Mouse (Mus musculus) midbrain, embryonic 13.5 days (tissue): Measurements from ENCODE around the gene Lpar2. TPM values are rescaled to one million over a fixed set of nuclear protein-coding genes. Genes with fewer than 3 reads are reported as not detected.

Source experiments
- ATAC-seq: fragments of 200-750 bp; cut with Nextera tagmentation; 2 replicates; pipeline ENCODE4 v1.8.0; 2017; ENCODE audit warnings: mild to moderate bottlenecking, moderate TSS enrichment, moderate library complexity
- H3K27ac ChIP-seq: fragments of 300-500 bp; sonication (generic); 2 replicates; pipeline ENCODE4 v1.5.1; 2015; ENCODE audit warnings: inconsistent platforms, mild to moderate bottlenecking, moderate library complexity
- H3K27me3 ChIP-seq: fragments of 300-500 bp; sonication (generic); 2 replicates; pipeline ENCODE4 v1.6.1; 2015; ENCODE audit warnings: mild to moderate bottlenecking, inconsistent platforms
- H3K36me3 ChIP-seq: fragments of 300-500 bp; sonication (generic); 2 replicates; pipeline ENCODE4 v1.6.1; 2015; ENCODE audit warnings: mild to moderate bottlenecking, inconsistent platforms
- H3K4me1 ChIP-seq: fragments of 300-500 bp; sonication (generic); replicated peaks from 2 replicates; pipeline ENCODE4 v1.6.1; 2015; ENCODE audit warnings: inconsistent platforms
- H3K4me2 ChIP-seq: fragments of 300-500 bp; sonication (generic); replicated peaks from 2 replicates; pipeline ENCODE4 v1.6.1; 2015; ENCODE audit warnings: moderate library complexity, mild to moderate bottlenecking, inconsistent platforms
- H3K4me3 ChIP-seq: fragments of 300-500 bp; sonication (generic); replicated peaks from 2 replicates; pipeline ENCODE4 v1.5.1; 2015; ENCODE audit warnings: mild to moderate bottlenecking, inconsistent platforms
- H3K9ac ChIP-seq: fragments of 300-500 bp; sonication (generic); replicated peaks from 2 replicates; pipeline ENCODE4 v1.6.1; 2015; ENCODE audit warnings: mild to moderate bottlenecking, inconsistent platforms
- H3K9me3 ChIP-seq: fragments of 300-500 bp; sonication (generic); 2 replicates; pipeline ENCODE4 v1.6.1; 2016; ENCODE audit warnings: mild to moderate bottlenecking, inconsistent platforms
- WGBS: fragments of 180-500 bp; shearing (Covaris S2); methylation state at CpG from one replicate; pipeline ENCODE4 v1.1.7; 2015; 5-methylcytosine and 5-hydroxymethylcytosine counted together
- polyA plus RNA-seq: library from polyadenylated mRNA; unstranded; fragments of >200 nt; fragmentation: Nextera tagmentation; extraction: Ambion mirVana; gene quantifications from 2 replicates; pipeline ENCODE4 v1.2.1, GENCODE M21; 2015

The Lpar2 gene
- polyA plus RNA-seq, 1 experiment from 2014 or later, result 0.58 TPM

DNA sequence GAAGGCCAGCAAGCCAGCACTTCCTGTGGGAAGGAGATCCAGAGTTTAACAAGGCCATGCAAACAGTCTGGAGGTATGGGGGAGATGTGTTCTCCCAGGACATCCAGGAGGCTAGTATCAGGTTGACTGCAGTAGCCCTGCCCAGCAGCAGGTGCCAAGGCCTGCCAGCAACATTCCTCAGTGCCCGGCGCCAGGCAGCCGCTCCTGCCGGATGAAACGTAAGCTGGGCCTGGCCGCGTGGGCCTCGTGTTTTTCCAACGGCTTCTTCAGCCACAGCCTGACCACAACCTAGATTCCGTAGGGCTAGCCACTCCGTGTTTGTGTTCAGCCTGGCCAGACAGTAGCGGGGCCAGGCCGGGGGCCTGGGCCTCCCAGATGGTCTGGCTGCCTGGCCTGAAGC lies 52.4 kb downstream of the Lpar2 start:
- H3K9me3 ChIP-seq, result no peaks in the 10 kb centered on the region
- H3K4me1 ChIP-seq, result no peaks in the 10 kb centered on the region
- no peak overlapping the region for H3K4me2 ChIP-seq
- ATAC-seq, result no peak
- 90% methylated on average over 13 of the region's 13 CpGs for WGBS
- no peak overlapping the region for H3K4me3 ChIP-seq
- H3K27ac ChIP-seq, result no peak overlapping the region
- no peak overlapping the region for H3K9ac ChIP-seq
- peaks cover 32% of the 10 kb centered on the region for H3K36me3 ChIP-seq
- peaks cover 19% of the 10 kb centered on the region for H3K27me3 ChIP-seq

GRCm38 (mm10) chr8:69876097-69876496 lies 53.9 kb downstream of the Lpar2 start:
- Histone ChIP-seq H3K27ac (no peak overlapping the region), H3K36me3 (peaks cover 21% of the 10 kb centered on the region), H3K27me3 (peaks cover 33% of the 10 kb centered on the region), H3K4me3 (no peak overlapping the region), H3K4me2 (no peak overlapping the region), H3K9me3 (no peaks in the 10 kb centered on the region), H3K9ac (no peak overlapping the region), H3K4me1 (peaks cover 5% of the 10 kb centered on the region; the same call in 1 of the 2 replicates)
- 43% methylated on average over 10 of the region's 10 CpGs for WGBS
- ATAC-seq, result no peak

- H3K27me3 ChIP-seq, result peaks cover 42% of the 10 kb centered on the region
- no peaks in the 10 kb centered on the region for H3K9me3 ChIP-seq
- WGBS, result 80% methylated on average over 10 of the region's 10 CpGs
Observed at GRCm38 (mm10) chr8:69876967-69877366, 54.7 kb downstream of the Lpar2 start.

GRCm38 (mm10) chr8:69877396-69877795 lies 55.2 kb downstream of the Lpar2 start:
- WGBS, result 84% methylated on average over 4 of the region's 4 CpGs
- Histone ChIP-seq H3K27ac (no peak overlapping the region), H3K36me3 (peaks cover 8% of the 10 kb centered on the region), H3K9me3 (no peaks in the 10 kb centered on the region), H3K4me3 (no peak overlapping the region), H3K27me3 (peaks cover 46% of the 10 kb centered on the region), H3K9ac (no peak overlapping the region), H3K4me1 (peaks cover 17% of the 10 kb centered on the region), H3K4me2 (no peak overlapping the region)
- ATAC-seq, result no peak

More at GRCm38 (mm10) chr8:69876967-69877366, 54.7 kb downstream of the Lpar2 start:
- Histone ChIP-seq H3K36me3 (peaks cover 12% of the 10 kb centered on the region), H3K27ac (no peak overlapping the region), H3K4me3 (no peak overlapping the region), H3K9ac (no peak overlapping the region), H3K4me2 (no peak overlapping the region), H3K4me1 (peaks cover 13% of the 10 kb centered on the region)
- ATAC-seq, result no peak

GRCm38 (mm10) chr8:69877992-69878391 lies 55.8 kb downstream of the Lpar2 start:
- Histone ChIP-seq H3K9ac (no peak overlapping the region), H3K4me3 (no peak overlapping the region), H3K27ac (no peak overlapping the region), H3K9me3 (no peaks in the 10 kb centered on the region), H3K4me2 (no peak overlapping the region), H3K4me1 (peaks cover 19% of the 10 kb centered on the region), H3K36me3 (0 out of 2 replicates have a peak, but pooled peaks cover 2% of the 10 kb centered on the region), H3K27me3 (peaks cover 52% of the 10 kb centered on the region)
- no peak for ATAC-seq
- WGBS, result 60% methylated on average over 3 of the region's 3 CpGs

DNA sequence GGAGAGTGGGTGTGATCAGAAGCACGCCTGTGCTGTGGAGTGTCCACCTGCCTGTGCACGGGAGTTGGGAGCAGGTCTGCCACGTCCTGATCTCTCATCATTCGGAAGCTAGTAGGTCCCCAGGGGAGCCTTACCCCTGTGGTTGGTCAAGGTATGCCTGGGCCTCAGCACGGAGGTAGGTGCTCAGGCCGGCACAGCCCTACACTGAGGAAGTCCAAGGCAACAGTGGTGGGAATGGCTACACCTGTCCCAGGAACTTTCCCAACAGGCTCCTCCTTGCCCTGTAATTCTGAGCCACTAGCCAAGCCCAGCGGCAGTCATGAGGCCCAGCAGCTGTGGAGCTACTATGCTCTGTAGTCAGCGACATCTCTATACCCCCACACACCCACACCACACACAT lies 57.4 kb downstream of the Lpar2 start:
- Histone ChIP-seq H3K4me2 (no peak overlapping the region), H3K9me3 (no peaks in the 10 kb centered on the region), H3K4me1 (peaks cover 19% of the 10 kb centered on the region), H3K4me3 (no peak overlapping the region), H3K36me3 (no peaks in the 10 kb centered on the region), H3K27ac (no peak overlapping the region), H3K9ac (no peak overlapping the region), H3K27me3 (peaks cover 69% of the 10 kb centered on the region)
- no peak for ATAC-seq
- 65% methylated on average over 8 of the region's 8 CpGs for WGBS

Other genes starting within 250 kb of the Lpar2 start
- gene Zfp868, start 196.9 kb upstream of the Lpar2 start, polyA plus RNA-seq, result 48.6 and 50.8 TPM in 2 replicates
- gene Zfp964, start 167.9 kb upstream of the Lpar2 start, polyA plus RNA-seq, result 2.3 and 2.4 TPM in 2 replicates
- gene Zfp869, start 111.7 kb upstream of the Lpar2 start, polyA plus RNA-seq, result 28.4 and 28.8 TPM in 2 replicates
- 9.2 and 10.2 TPM in 2 replicates for gene Zfp963, start 72.5 kb upstream of the Lpar2 start, polyA plus RNA-seq
- gene Gm20422, start 47.5 kb upstream of the Lpar2 start, polyA plus RNA-seq, result 0.24 and 1.1 TPM in 2 replicates
- gene Atp13a1, start 31.3 kb upstream of the Lpar2 start, polyA plus RNA-seq, result 46.6 and 49.0 TPM in 2 replicates
- gene Zfp866, start 31.3 kb upstream of the Lpar2 start, polyA plus RNA-seq, result 49.1 and 51.7 TPM in 2 replicates
- gene Gmip, start 13.8 kb upstream of the Lpar2 start, polyA plus RNA-seq, result 31.8 and 37.0 TPM in 2 replicates
- gene Pbx4, start 10.1 kb downstream of the Lpar2 start, polyA plus RNA-seq, result 59.2 and 65.0 TPM in 2 replicates
- 2.1 TPM in 2 replicates for gene Cilp2, start 65.3 kb downstream of the Lpar2 start, polyA plus RNA-seq
- gene Tssk6, start 79.8 kb downstream of the Lpar2 start, polyA plus RNA-seq, result 3.7 and 4.1 TPM in 2 replicates
- 174 and 181 TPM in 2 replicates for gene Ndufa13, start 80.1 kb downstream of the Lpar2 start, polyA plus RNA-seq
- 9.1 and 10.8 TPM in 2 replicates for gene Yjefn3, start 80.3 kb downstream of the Lpar2 start, polyA plus RNA-seq
- gene Gatad2a, start 174.0 kb downstream of the Lpar2 start, polyA plus RNA-seq, result 26.0 and 27.7 TPM in 2 replicates
- 83.9 and 87.6 TPM in 2 replicates for gene Mau2, start 220.3 kb downstream of the Lpar2 start, polyA plus RNA-seq
- 62.1 and 65.1 TPM in 2 replicates for gene Sugp1, start 220.4 kb downstream of the Lpar2 start, polyA plus RNA-seq